Comparison of ENCODE assay signal across 10 mouse cellular contexts in the genomic region with DNA sequence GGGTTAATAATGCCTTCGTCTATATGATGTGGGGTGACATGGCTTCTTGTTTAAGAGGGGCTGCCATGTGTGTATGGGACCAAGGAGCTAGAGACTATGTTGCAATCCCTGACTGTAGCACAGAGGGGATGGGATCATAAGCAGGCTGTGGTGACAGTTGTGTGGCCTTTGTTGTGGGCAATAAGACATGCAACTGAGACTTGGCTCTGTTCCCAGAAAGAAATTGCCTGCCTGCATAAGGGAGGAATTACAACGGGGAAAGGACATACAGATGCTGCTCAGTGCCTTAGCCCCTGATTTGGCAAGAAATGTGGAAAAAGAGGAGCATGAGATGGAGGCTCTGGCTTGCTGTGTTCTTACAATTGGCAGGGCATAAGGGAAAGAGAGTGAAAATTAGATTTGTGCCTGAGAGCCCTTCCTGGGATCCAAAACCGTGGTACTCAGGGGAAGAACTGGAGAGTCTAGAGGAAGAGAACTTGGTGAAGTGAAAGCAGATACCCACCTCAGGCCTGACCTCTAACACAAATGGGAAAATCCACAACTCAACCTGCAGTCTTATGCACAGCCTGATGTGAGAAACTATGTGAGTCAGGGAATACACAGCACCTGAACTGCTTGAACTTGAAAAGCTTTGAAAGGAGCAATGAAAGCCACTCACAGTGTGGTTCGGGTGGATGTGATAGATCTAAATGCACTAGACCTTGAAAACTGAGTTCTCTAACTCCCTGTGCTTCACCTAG.
DNase-seq lines count a peak whose midpoint lies in the region; ATAC-seq and TF ChIP-seq lines count a peak whose summit lies in the region.
"Had no signal": no experiment of that assay in that cellular context is flagged by ENCODE, and none has a peak within 500 bp of the region (broad histone marks: within the 10 kb centered on the region; RNA-seq: fewer than 3 reads in every experiment).

No protein-coding gene starts in this region.

- H3K9ac ChIP-seq in hindbrain, embryonic 11.5 days (ENCODE audit: low read depth, low read length): no peak overlapping the region
- no peak overlapping the region for H3K9ac ChIP-seq in MEL (ENCODE audit: control insufficient read depth, low read depth, low read length, poor library complexity, severe bottlenecking)
- H3K9ac ChIP-seq in forebrain, embryonic 12.5 days: no peak overlapping the region

- no peak for TF ChIP-seq CTCF in MEL (IDR thresholded peaks at IDR 0.05 in 2 of 3, conservative IDR thresholded peaks at IDR 0.05 in 1 of 3; ENCODE audit: control insufficient read depth in 1 of 3, insufficient read depth in 1 of 3, low read depth in 2 of 3, low read length in 3 of 3, poor library complexity in 1 of 3, severe bottlenecking in 1 of 3)

- ATAC-seq in hindbrain, embryonic 11.5 days (ENCODE audit: low FRiP score): peak; percentile 30; the same call in 1 of the 2 replicates
- peak; percentile 77; the same call in 1 of the 2 replicates for ATAC-seq in forebrain, embryonic 12.5 days (ENCODE audit: low FRiP score)

- TF ChIP-seq RAD21 in MEL (IDR thresholded peaks at IDR 0.05; ENCODE audit: low read depth, low read length): no peak

- TF ChIP-seq POLR2A in MEL (IDR thresholded peaks at IDR 0.05; ENCODE audit: control insufficient read depth in 1 of 2, insufficient read depth in 1 of 2, low read depth in 1 of 2, low read length in 2 of 2, poor library complexity in 1 of 2): no peak

- H3K27ac ChIP-seq in hindbrain, embryonic 11.5 days (ENCODE audit: low read depth, low read length): no peak overlapping the region
- H3K27ac ChIP-seq in hindbrain, embryonic 10.5 days: no peak overlapping the region
- no peak overlapping the region for H3K27ac ChIP-seq in MEL (ENCODE audit: control insufficient read depth, low read depth, low read length)
- H3K27ac ChIP-seq in forebrain, embryonic 12.5 days: 0 out of 2 replicates have a peak overlapping the region, but pooled peaks have one; percentile 19

- 77% methylated on average over 4 of the region's 4 CpGs for WGBS in hindbrain, embryonic 11.5 days
- 79% methylated on average over 4 of the region's 4 CpGs for WGBS in hindbrain, embryonic 10.5 days
- WGBS in forebrain, embryonic 12.5 days: 68% methylated on average over 4 of the region's 4 CpGs

- intact Hi-C loops in left cerebral cortex, postnatal 36 days (cut with DNase I): no loop called here

- no peak overlapping the region for H3K4me2 ChIP-seq in hindbrain, embryonic 11.5 days (replicated peaks; ENCODE audit: low read depth, low read length)
- H3K4me2 ChIP-seq in forebrain, embryonic 12.5 days: no peak overlapping the region

- no peaks in the 10 kb centered on the region for H3K27me3 ChIP-seq in hindbrain, embryonic 11.5 days (ENCODE audit: control insufficient read depth, insufficient read depth, low read length)
- H3K27me3 ChIP-seq in hindbrain, embryonic 10.5 days (ENCODE audit: insufficient read depth, poor library complexity, severe bottlenecking): no peaks in the 10 kb centered on the region
- H3K27me3 ChIP-seq in MEL (ENCODE audit: control insufficient read depth in 1 of 2, insufficient read depth in 2 of 2, low read length in 2 of 2): no peaks in the 10 kb centered on the region
- no peaks in the 10 kb centered on the region for H3K27me3 ChIP-seq in forebrain, embryonic 12.5 days

- no peaks in the 10 kb centered on the region for H3K36me3 ChIP-seq in hindbrain, embryonic 11.5 days (ENCODE audit: control insufficient read depth, insufficient read depth, low read length)
- no peaks in the 10 kb centered on the region for H3K36me3 ChIP-seq in hindbrain, embryonic 10.5 days
- H3K36me3 ChIP-seq in MEL (ENCODE audit: control insufficient read depth in 1 of 2, insufficient read depth in 2 of 2, low read length in 2 of 2): no peaks in the 10 kb centered on the region
- no peaks in the 10 kb centered on the region for H3K36me3 ChIP-seq in forebrain, embryonic 12.5 days (replicated peaks)

- no peak overlapping the region for H3K4me3 ChIP-seq in hindbrain, embryonic 11.5 days (ENCODE audit: low read depth, low read length)
- H3K4me3 ChIP-seq in hindbrain, embryonic 10.5 days: no peak overlapping the region
- H3K4me3 ChIP-seq in MEL (ENCODE audit: control insufficient read depth in 1 of 2, insufficient read depth in 1 of 2, low read depth in 2 of 2, low read length in 2 of 2): no peak overlapping the region
- H3K4me3 ChIP-seq in forebrain, embryonic 12.5 days (replicated peaks): no peak overlapping the region
- H3K4me3 ChIP-seq: erythroblast, embryonic 14.5 days; myocyte had no signal

- no peaks in the 10 kb centered on the region for H3K9me3 ChIP-seq in hindbrain, embryonic 11.5 days (ENCODE audit: control insufficient read depth, low read length)
- no peaks in the 10 kb centered on the region for H3K9me3 ChIP-seq in hindbrain, embryonic 10.5 days
- H3K9me3 ChIP-seq in MEL (replicated peaks; ENCODE audit: insufficient read depth, low read length): no peaks in the 10 kb centered on the region
- no peaks in the 10 kb centered on the region for H3K9me3 ChIP-seq in forebrain, embryonic 12.5 days

- TF ChIP-seq EP300 in MEL (IDR thresholded peaks at IDR 0.05; ENCODE audit: low read depth in 1 of 2, low read length in 2 of 2): no peak

- no peaks in the 10 kb centered on the region for H3K79me2 ChIP-seq in MEL (ENCODE audit: control insufficient read depth, insufficient read depth, low read length, poor library complexity)

- DNase-seq in hindbrain, embryonic 11.5 days (ENCODE audit: low spot score): no peak
- no peak for DNase-seq in hindbrain, embryonic 10.5 days (ENCODE audit: low spot score)
- peak; percentile 37 for DNase-seq in MEL (ENCODE audit: low read depth, low spot score)
- DNase-seq in lung, postnatal 14 days: peak; percentile 10
- DNase-seq in ovary, postnatal 36 days (ENCODE audit: low spot score): no peak
- DNase-seq in left cerebral cortex, postnatal 36 days (ENCODE audit: low spot score in 2 of 2): no peak
- DNase-seq in adrenal gland, adult 2 months: no peak

- H3K4me1 ChIP-seq in hindbrain, embryonic 11.5 days (replicated peaks; ENCODE audit: control insufficient read depth, insufficient read depth, low read length): no peaks in the 10 kb centered on the region
- no peaks in the 10 kb centered on the region for H3K4me1 ChIP-seq in hindbrain, embryonic 10.5 days (replicated peaks)
- no peaks in the 10 kb centered on the region for H3K4me1 ChIP-seq in MEL (ENCODE audit: control insufficient read depth in 1 of 2, insufficient read depth in 2 of 2, low read length in 2 of 2)
- H3K4me1 ChIP-seq in forebrain, embryonic 12.5 days: peaks cover 7% of the 10 kb centered on the region; the same call in 1 of the 2 replicates

TF ChIP-seq in MEL, 35 proteins besides CTCF, POLR2A, EP300 and RAD21:
- TF ChIP-seq CHD2 (IDR thresholded peaks at IDR 0.05; ENCODE audit: low read length): no peak
- TF ChIP-seq USF1 (IDR thresholded peaks at IDR 0.05; ENCODE audit: low read depth, low read length): no peak
- TF ChIP-seq TAL1 (IDR thresholded peaks at IDR 0.05; ENCODE audit: low read length): no peak
- TF ChIP-seq USF2 (IDR thresholded peaks at IDR 0.05; ENCODE audit: borderline replicate concordance in 1 of 2, insufficient read depth in 1 of 2, low read depth in 1 of 2, low read length in 2 of 2): no peak
- TF ChIP-seq HCFC1 (IDR thresholded peaks at IDR 0.05; ENCODE audit: low read depth, low read length): no peak
- TF ChIP-seq GABPA (IDR thresholded peaks at IDR 0.05; ENCODE audit: low read depth, low read length): no peak
- TF ChIP-seq ZNF384 (IDR thresholded peaks at IDR 0.05; ENCODE audit: low read depth, low read length): no peak
- no peak for TF ChIP-seq TCF12 (IDR thresholded peaks at IDR 0.05; ENCODE audit: low read depth, low read length)
- TF ChIP-seq BHLHE40 (IDR thresholded peaks at IDR 0.05; ENCODE audit: borderline replicate concordance, low read depth, low read length): no peak
- no peak for TF ChIP-seq KAT2A (conservative IDR thresholded peaks at IDR 0.05; ENCODE audit: low read depth, low read length)
- TF ChIP-seq NRF1 (IDR thresholded peaks at IDR 0.05; ENCODE audit: insufficient read depth, low read depth, low read length, poor library complexity, severe bottlenecking): no peak
- no peak for TF ChIP-seq MXI1 (IDR thresholded peaks at IDR 0.05; ENCODE audit: low read depth, low read length)
- TF ChIP-seq ZKSCAN1 (IDR thresholded peaks at IDR 0.05; ENCODE audit: low read depth, low read length): no peak
- no peak for TF ChIP-seq ELF1 (IDR thresholded peaks at IDR 0.05; ENCODE audit: low read depth, low read length)
- TF ChIP-seq GATA1 (IDR thresholded peaks at IDR 0.05; ENCODE audit: low read depth, low read length): no peak
TF ChIP-seq in MEL: peak in this region for 0.

Comparison
In these comparisons a context has a peak if more than half of its experiments do, and no peak if none do; other contexts are left out.
1. DNase-seq: peak in MEL (single experiment) and lung, postnatal 14 days (single experiment); none in hindbrain, embryonic 11.5 days (single experiment), hindbrain, embryonic 10.5 days (single experiment), ovary, postnatal 36 days (single experiment), left cerebral cortex, postnatal 36 days (0 of 2) and adrenal gland, adult 2 months (single experiment).